Mouse (Mus musculus): ENCODE data around the gene Nolc1. TPM values are rescaled to one million over a fixed set of nuclear protein-coding genes. Genes with fewer than 3 reads are reported as not detected.

Nolc1 gene
- polyA plus RNA-seq, 2 experiments, result 64.1 to 73.5 TPM

DNA sequence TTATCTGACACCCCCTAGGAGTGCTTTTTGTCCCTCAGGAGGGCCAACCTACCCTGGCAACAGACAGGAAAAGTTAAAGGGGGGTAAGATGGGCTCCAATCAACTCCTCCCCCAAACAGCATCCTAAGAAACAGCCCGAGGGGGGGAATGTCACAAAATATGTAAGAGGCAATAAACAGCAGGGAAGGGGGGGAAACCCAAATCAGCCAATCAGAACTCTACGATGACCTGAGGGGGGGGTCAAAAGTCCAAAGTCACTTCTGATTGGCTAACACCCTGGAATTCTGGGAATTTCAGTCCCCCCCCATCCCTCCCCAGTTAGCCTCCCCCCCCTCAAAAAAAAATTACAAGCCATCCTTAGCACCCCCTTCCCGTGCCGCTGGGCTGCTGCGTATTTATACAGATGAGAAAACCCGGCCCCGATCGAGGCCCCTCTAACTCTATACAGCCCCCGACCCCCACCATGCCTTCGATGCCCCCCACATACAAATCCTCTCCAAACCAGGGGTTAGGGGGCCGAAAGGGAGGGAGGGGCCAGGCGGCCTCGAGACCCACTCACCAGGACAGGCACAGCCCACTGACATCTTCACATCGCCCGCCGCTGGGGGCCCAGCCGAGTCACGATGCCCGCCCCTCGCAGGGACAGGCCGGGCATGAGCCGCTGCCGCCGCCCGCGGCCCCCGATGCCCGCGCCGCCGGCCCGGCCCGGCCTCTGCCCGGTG lies 31.2 kb upstream of the Nolc1 start, which contains the start of gene Pprc1:
Pprc1 (plus strand) TSS at position 616 of the 722 bp plus-strand sequence.
- ATAC-seq (ENCODE audit: low FRiP score, low read depth), result peak; percentile 1; the same call in 1 of the 2 replicates
- peak within 1 kb of the TSS; percentile 99 for H3K4me2 ChIP-seq (replicated peaks; ENCODE audit: low read depth, low read length, severe bottlenecking)
- H3K4me3 ChIP-seq (replicated peaks; ENCODE audit: low read length), result peak within 1 kb of the TSS; percentile 78
- no peaks in the 10 kb centered on the region for H3K36me3 ChIP-seq (ENCODE audit: control insufficient read depth, insufficient read depth, low read length)
- H3K9me3 ChIP-seq (ENCODE audit: control insufficient read depth, low read length), result no peaks in the 10 kb centered on the region
- no peak for TF ChIP-seq POLR2A (IDR thresholded peaks at IDR 0.05; ENCODE audit: borderline replicate concordance, extremely low read depth, insufficient read depth, insufficient read length)
- DNase-seq (ENCODE audit: low spot score), result peak; percentile 81
- peak within 1 kb of the TSS; percentile 87 for H3K9ac ChIP-seq (ENCODE audit: low read depth, low read length, severe bottlenecking)
- H3K4me1 ChIP-seq (ENCODE audit: control insufficient read depth, insufficient read depth, low read length), result peaks cover 58% of the 10 kb centered on the region
- H3K27me3 ChIP-seq (ENCODE audit: control insufficient read depth, insufficient read depth, low read length), result no peaks in the 10 kb centered on the region
- peak within 1 kb of the TSS; percentile 96 for H3K27ac ChIP-seq (replicated peaks; ENCODE audit: low read depth, low read length)
- 2% methylated on average over 13 of the region's 34 CpGs for WGBS

GRCm38 (mm10) chr19:46044993-46045695 lies 30.5 kb upstream of the Nolc1 start, which contains the start of gene Ldb1:
Ldb1 (minus strand) TSS chr19:46045214.
- no peaks in the 10 kb centered on the region for H3K27me3 ChIP-seq (ENCODE audit: control insufficient read depth, insufficient read depth, low read length)
- peak within 1 kb of the TSS; percentile 87 for H3K9ac ChIP-seq (ENCODE audit: low read depth, low read length, severe bottlenecking)
- H3K4me1 ChIP-seq (ENCODE audit: control insufficient read depth, insufficient read depth, low read length), result peaks cover 53% of the 10 kb centered on the region
- peak; percentile 76 for ATAC-seq (ENCODE audit: low FRiP score, low read depth)
- H3K36me3 ChIP-seq (ENCODE audit: control insufficient read depth, insufficient read depth, low read length), result no peaks in the 10 kb centered on the region
- DNase-seq (ENCODE audit: low spot score), result peak; percentile 81
- peak within 1 kb of the TSS; percentile 96 for H3K27ac ChIP-seq (replicated peaks; ENCODE audit: low read depth, low read length)
- WGBS, result 2% methylated on average over 59 of the region's 84 CpGs
- TF ChIP-seq POLR2A (IDR thresholded peaks at IDR 0.05; ENCODE audit: borderline replicate concordance, extremely low read depth, insufficient read depth, insufficient read length), result 0 out of 2 replicates have a peak, but pooled peaks have one; percentile 47
- H3K4me3 ChIP-seq (replicated peaks; ENCODE audit: low read length), result peak within 1 kb of the TSS; percentile 78
- peak within 1 kb of the TSS; percentile 99 for H3K4me2 ChIP-seq (replicated peaks; ENCODE audit: low read depth, low read length, severe bottlenecking)
- H3K9me3 ChIP-seq (ENCODE audit: control insufficient read depth, low read length), result no peaks in the 10 kb centered on the region

DNA sequence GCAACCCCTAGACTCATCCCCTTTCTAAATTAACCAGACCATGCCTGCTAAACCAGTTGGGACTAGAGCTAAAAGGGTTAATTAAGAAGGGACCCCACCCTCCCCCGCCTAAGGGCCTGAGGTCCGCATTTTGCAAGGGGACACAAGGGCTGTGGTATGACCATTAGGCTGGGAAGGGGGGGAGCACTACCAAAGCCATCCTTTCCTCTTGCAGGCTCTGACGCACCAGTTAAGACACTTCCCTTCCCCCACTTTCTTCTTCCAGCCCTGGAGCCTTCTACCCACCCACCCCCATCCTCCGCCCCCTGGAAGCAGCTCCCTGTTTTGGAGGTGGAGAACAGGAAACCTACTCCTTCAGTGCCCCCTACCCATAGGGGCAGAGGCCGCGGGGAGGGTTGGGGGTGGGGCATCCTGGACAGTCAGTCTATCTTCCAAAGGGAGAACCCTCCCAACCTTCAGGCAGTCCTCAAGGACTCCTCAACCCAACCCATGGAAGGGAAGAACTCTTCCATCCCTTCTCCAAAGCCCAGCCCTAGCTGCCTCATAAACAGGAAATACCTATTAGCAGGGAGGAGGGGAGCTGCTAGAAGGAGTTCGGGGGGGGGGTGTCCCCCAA lies 29.9 kb upstream of the Nolc1 start:
- H3K4me1 ChIP-seq (ENCODE audit: control insufficient read depth, insufficient read depth, low read length), result peaks cover 46% of the 10 kb centered on the region

DNA sequence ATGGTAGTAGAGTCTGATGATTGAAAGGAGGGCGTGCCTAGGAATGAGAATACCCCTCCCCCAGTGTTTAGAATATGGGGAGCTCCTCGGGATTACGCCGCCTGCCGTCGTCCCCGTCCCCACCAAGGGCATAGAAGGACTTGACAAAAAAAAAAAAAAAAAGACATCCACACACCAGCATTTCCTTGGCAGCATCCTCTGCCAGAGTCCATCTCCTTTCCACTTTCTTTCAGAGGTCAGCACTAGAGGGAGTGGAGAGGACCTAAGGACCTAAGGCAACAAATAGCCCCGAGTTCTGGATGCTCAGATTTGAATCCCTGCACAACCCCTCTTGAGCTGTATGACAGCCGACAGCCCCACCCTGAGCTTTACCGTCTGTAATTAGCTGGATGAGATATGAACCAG lies 29.0 kb upstream of the Nolc1 start:
- no peak overlapping the region for H3K9ac ChIP-seq (ENCODE audit: low read depth, low read length, severe bottlenecking)
- H3K27me3 ChIP-seq (ENCODE audit: control insufficient read depth, insufficient read depth, low read length), result no peaks in the 10 kb centered on the region
- peak overlapping the region; percentile 99 for H3K4me2 ChIP-seq (replicated peaks; ENCODE audit: low read depth, low read length, severe bottlenecking)
- no peak for TF ChIP-seq POLR2A (IDR thresholded peaks at IDR 0.05; ENCODE audit: borderline replicate concordance, extremely low read depth, insufficient read depth, insufficient read length)
- peaks cover 38% of the 10 kb centered on the region for H3K4me1 ChIP-seq (ENCODE audit: control insufficient read depth, insufficient read depth, low read length)
- WGBS, result 8% methylated on average over 10 of the region's 10 CpGs
- H3K4me3 ChIP-seq (replicated peaks; ENCODE audit: low read length), result no peak overlapping the region; the same call in 1 of the 2 replicates
- no peak for ATAC-seq (ENCODE audit: low FRiP score, low read depth)
- no peaks in the 10 kb centered on the region for H3K9me3 ChIP-seq (ENCODE audit: control insufficient read depth, low read length)
- no peak for DNase-seq (ENCODE audit: low spot score)
- H3K27ac ChIP-seq (replicated peaks; ENCODE audit: low read depth, low read length), result peak overlapping the region; percentile 96
- H3K36me3 ChIP-seq (ENCODE audit: control insufficient read depth, insufficient read depth, low read length), result no peaks in the 10 kb centered on the region

More for the DNA sequence above, 29.9 kb upstream of the Nolc1 start:
- no peaks in the 10 kb centered on the region for H3K36me3 ChIP-seq (ENCODE audit: control insufficient read depth, insufficient read depth, low read length)
- no peaks in the 10 kb centered on the region for H3K9me3 ChIP-seq (ENCODE audit: control insufficient read depth, low read length)
- peak overlapping the region; percentile 96 for H3K27ac ChIP-seq (replicated peaks; ENCODE audit: low read depth, low read length)
- H3K27me3 ChIP-seq (ENCODE audit: control insufficient read depth, insufficient read depth, low read length), result no peaks in the 10 kb centered on the region
- peak overlapping the region; percentile 78 for H3K4me3 ChIP-seq (replicated peaks; ENCODE audit: low read length)
- ATAC-seq (ENCODE audit: low FRiP score, low read depth) (peak; percentile 53), DNase-seq (ENCODE audit: low spot score) (peak; percentile 85)
- peak overlapping the region; percentile 99 for H3K4me2 ChIP-seq (replicated peaks; ENCODE audit: low read depth, low read length, severe bottlenecking)
- WGBS, result 1% methylated on average over 6 of the region's 7 CpGs
- H3K9ac ChIP-seq (ENCODE audit: low read depth, low read length, severe bottlenecking), result peak overlapping the region; percentile 87
- no peak for TF ChIP-seq POLR2A (IDR thresholded peaks at IDR 0.05; ENCODE audit: borderline replicate concordance, extremely low read depth, insufficient read depth, insufficient read length)

- Histone ChIP-seq H3K9me3 (ENCODE audit: control insufficient read depth, low read length) (no peaks in the 10 kb centered on the region), H3K4me1 (ENCODE audit: control insufficient read depth, insufficient read depth, low read length) (peaks cover 30% of the 10 kb centered on the region), H3K4me3 (replicated peaks; ENCODE audit: low read length) (no peak overlapping the region), H3K4me2 (replicated peaks; ENCODE audit: low read depth, low read length, severe bottlenecking) (no peak overlapping the region), H3K9ac (ENCODE audit: low read depth, low read length, severe bottlenecking) (no peak overlapping the region), H3K27ac (replicated peaks; ENCODE audit: low read depth, low read length) (no peak overlapping the region), H3K36me3 (ENCODE audit: control insufficient read depth, insufficient read depth, low read length) (no peaks in the 10 kb centered on the region), H3K27me3 (ENCODE audit: control insufficient read depth, insufficient read depth, low read length) (no peaks in the 10 kb centered on the region)
- TF ChIP-seq POLR2A (IDR thresholded peaks at IDR 0.05; ENCODE audit: borderline replicate concordance, extremely low read depth, insufficient read depth, insufficient read length), result no peak
- WGBS, result 15% methylated on average over 2 of the region's 2 CpGs
- ATAC-seq (ENCODE audit: low FRiP score, low read depth) (no peak), DNase-seq (ENCODE audit: low spot score) (no peak)
Measured at GRCm38 (mm10) chr19:46047426-46047825, 28.2 kb upstream of the Nolc1 start.
